Mouse (Mus musculus) cerebellum, adult 9-10 months (tissue): Measurements from ENCODE around the gene Mgll.

Experiments used
- DNase-seq: peaks from one replicate; pipeline ENCODE4 v3.0.0; 2022

Gene Mgll

GRCm38 (mm10) chr6:88804966-88805577 is 80.9 kb downstream of the Mgll start:
- no peak for DNase-seq

GRCm38 (mm10) chr6:88809091-88810037 is 85.2 kb downstream of the Mgll start:
- no peak for DNase-seq

DNA sequence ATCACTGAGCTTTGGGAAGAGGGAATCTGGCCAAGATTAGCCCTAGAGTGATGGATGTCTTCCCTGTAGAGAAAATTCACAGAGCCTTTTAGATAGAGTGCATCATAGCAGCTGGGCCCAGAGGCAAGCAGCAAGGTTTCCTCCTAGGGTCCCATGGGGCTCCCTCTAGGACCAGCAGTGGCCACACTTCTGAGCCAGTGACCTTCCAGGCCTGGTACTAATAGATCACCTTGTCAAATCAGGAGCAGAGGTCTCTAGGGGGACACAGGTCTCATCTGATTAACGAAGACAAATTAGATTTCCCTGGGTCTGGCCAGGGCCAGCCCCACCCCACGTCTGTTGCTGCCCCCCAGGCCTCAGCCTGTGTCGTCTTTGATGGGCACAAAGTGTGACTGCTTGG is 86.1 kb downstream of the Mgll start:
- no peak for DNase-seq

GRCm38 (mm10) chr6:88811396-88811795 is 87.2 kb downstream of the Mgll start:
- no peak for DNase-seq

DNA sequence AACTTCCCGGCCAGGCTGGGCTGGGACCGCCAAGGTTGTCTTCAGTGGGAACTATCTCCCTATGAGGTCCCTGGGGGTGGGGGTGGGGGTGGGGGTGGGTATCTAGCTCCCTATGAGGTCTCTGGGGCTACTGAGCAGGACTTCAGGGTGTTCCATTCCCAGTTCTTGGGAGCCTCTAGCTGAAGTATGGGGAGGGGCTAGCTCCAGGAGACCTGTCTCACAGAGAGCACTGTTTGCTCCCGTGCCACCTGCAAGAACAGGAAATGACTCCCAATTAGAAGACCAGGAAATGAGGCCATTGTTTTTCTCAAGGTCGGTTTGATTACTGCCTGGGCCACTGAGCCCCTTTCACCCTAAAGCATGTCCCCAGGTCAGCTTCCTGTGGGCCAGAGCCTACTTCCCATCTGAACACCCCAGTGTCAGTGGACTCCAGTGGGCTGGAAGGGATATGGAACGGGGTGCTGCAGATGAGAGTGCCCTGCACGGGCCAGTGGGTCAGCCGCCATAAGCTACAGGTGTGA is 87.7 kb downstream of the Mgll start:
- DNase-seq, result no peak

DNA sequence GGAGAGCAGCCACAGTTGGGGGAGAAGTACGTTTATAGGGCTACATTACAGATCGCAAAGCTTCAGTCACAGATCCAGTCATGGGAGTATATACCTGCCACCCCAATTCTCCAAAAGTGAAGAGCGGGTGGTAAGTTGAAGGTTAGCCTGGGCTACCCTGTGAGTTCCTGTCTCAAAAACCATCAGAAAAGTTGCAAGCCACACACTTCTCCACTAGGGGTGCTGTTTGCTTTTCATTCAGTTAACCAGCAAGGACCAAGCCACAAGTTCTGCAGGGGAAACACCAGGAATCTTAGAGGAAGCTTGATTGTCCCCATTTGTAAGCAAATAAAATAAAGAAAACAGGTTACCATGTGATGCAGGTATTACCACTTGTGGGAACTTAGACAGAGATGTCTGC is 88.7 kb downstream of the Mgll start:
- DNase-seq, result peak; percentile 82

GRCm38 (mm10) chr6:88813832-88814231 is 89.6 kb downstream of the Mgll start:
- DNase-seq, result no peak

GRCm38 (mm10) chr6:88815036-88815435 is 90.8 kb downstream of the Mgll start:
- no peak for DNase-seq

- DNase-seq, result no peak
Observed at GRCm38 (mm10) chr6:88815489-88815888, 91.3 kb downstream of the Mgll start.

DNA sequence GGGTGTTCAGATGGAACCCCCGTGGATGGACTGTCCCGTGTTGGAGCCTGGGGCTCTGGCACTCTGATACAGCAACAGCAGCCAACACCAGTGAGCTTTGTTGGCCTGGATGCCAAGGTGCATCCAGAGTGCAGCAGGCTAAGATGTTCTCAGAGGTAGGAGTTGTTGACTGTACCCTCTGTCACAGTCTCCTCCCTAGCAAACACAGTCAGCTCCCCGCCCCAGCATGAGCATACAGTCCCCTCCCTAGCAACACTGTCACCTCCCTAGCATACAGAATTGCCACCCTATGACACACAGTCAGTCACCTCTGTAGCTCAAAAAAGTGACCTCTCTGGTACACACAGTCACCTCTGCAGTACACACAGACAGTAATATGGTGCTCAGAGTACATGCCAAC is 92.7 kb downstream of the Mgll start:
- no peak for DNase-seq

GRCm38 (mm10) chr6:88820853-88821252 is 96.6 kb downstream of the Mgll start:
- DNase-seq, result no peak

GRCm38 (mm10) chr6:88821294-88821693 is 97.1 kb downstream of the Mgll start:
- DNase-seq, result no peak

DNA sequence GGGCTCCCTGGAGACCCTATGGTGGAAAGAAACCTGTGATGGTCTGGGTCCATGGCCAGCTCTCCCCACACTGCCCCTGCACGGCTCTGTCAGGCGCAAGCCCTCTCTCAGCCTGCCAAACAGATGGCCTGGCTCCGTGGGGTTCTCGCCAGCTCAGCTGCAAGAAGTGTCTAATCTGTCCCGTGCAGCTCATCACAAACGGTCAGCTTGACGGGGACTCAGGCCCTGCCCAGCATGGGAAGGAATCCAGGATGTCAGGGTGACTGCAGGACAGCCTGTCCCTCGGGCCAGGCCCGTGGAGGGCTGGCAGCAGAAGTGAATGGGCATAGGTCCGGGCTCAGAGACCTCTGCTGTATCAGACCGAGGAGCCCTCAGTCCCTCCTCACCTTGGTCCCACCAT is 97.7 kb downstream of the Mgll start:
- DNase-seq, result peak; percentile 93

DNA sequence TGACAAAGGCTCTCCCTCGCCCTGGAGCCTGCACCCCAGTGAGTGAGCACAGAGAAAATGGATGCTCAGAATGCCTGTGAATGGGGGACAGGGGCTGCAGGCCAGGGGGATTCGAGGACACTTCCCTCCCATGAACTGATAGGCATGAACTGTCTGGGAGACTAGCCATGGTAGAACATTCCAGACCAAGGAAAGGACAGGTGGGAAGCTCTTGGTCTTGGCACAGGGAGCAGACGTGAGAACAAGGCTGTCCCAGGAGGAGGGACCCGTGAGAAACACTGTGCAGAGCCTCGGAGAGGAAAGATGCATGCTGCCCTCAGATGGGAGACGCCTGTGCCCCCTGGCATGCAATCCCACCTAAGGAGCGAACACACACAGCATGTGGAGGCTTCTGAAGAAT is 100.0 kb downstream of the Mgll start:
- no peak for DNase-seq

DNA sequence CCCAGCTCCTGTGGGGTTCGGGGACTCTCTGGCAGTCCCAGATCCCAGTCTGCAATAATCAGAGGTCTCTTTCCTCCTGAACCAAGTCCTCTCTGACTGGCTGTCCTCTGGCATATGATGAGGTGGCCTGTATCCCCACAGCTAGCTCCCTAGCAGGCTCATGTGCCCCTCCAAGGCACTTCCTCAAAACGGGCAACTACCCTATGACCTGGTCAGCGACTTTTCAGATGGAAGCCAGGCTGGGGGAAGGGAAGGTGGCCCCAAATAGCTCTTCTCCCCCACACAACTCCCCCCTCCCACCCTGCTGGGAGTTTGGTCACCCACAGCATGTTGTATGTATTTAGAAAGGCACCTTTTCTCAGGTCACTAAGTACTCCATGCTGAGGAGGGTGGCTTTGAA is 101.9 kb downstream of the Mgll start:
- no peak for DNase-seq

- DNase-seq, result no peak
Observed at GRCm38 (mm10) chr6:88826545-88826944, 102.3 kb downstream of the Mgll start.

DNA sequence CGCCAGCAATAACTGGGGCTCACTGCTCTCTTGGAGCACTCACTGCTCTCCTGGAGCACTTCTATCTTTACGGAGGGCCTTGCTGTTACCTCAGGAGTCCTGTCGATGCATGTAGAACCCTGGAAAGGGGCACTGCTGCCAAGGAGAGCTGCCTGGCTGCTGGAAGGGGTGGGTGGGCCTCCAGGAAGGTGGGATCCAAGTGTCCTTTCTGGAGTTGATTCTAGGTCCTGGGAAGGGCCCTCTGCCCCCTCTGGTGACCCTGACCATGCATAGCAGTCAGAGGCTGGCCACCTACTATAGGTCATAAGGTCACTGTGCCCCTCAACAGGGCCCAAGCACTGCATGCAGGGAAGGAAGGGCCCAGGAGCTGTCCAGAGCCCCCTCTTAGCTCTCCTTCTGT is 102.8 kb downstream of the Mgll start:
- no peak for DNase-seq

DNA sequence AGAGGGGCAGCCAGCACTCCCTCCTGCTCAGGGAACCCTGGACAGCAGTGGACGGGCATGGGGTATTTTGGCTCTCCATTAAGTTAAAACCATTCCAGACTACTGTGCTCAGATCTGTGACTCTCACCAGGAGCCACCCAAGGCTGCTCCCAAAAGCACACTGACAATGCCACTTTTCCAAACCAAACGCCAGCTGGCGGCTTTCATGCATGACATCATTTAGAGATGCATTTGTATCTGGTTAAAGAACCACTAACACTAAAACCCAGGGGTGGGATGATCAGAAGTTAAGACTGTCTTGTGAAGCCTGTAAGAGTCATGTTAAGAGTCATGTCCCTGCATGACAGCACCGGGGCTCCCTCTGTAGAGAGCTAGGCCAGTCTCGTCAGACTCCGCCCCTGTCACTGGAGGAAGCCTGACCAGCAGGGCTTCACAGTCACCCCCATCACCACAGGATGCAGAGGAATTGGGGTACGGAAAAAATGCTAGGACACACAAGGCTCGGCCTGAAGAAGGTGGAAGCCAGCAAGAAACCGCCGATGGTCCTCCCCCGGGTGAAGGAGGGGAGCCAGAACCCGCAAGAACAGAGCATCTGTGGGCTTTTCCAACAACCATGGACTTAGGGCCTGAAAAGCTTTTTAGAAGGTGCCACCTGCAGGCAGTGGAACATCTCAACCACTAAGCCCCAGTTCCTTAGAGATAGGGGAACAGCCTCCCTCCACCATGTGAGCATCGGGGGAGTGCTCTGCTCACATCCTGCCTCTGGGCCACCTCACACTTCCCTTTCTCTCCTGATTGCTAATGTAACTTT is 103.4 kb downstream of the Mgll start:
- DNase-seq, result no peak

DNA sequence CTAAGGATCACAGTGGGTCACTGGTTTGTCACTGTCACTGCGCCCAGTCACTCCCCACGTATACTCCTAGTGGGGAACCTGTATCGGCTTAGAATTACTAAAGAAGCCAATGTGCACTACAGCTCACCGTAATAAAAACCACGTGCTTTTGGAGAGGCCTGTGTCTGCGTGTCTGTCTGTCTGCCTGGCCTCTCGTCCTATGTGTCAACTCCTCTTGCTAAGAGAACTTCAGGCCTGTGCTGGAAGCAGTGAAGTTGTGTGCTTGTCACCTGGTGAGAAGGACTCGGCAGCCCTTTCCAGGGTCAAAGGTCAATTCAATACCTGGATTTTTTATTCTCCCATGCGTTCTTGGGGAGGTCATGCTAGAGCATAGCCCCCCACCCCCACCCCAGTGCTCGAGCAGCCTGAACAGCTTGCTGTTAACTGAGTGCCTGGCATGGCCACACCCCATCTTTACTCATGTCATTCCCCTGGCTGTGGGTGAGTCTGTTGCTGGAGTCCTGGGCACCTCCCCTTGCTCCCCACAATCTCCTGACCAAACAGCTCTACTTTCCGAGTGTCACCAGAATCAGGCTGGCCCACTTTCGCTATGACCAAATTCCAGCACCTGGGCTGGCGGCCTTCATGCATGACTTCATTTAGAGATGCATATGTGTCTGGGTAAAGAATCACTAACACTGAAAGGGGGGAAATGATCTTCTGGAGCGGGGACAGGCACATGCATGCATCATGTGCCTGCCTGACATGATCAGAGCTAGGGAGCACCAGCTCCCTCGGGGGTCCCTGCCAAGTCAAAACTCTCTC is 104.2 kb downstream of the Mgll start:
- no peak for DNase-seq

GRCm38 (mm10) chr6:88829579-88829978 is 105.4 kb downstream of the Mgll start:
- DNase-seq, result no peak

GRCm38 (mm10) chr6:88830112-88830702 is 106.0 kb downstream of the Mgll start:
- DNase-seq, result no peak

- peak; percentile 83 for DNase-seq
Observed at GRCm38 (mm10) chr6:88831456-88831855, 107.2 kb downstream of the Mgll start.
